Mouse (Mus musculus) thymus, adult 2 months (tissue): ENCODE results near the gene Pdia2. TPM values are rescaled to one million over a fixed set of nuclear protein-coding genes. Genes with fewer than 3 reads are reported as not detected.

Experiments
- DNase-seq: peaks from one replicate; pipeline ENCODE4 v3.0.0; 2021
- H3K27ac ChIP-seq: fragments of 200-500 bp; 2 replicates; pipeline ENCODE4 v1.5.1; 2012; ENCODE audit warnings: low read length, control low read depth; ENCODE audit not compliant: control insufficient read depth, insufficient read depth
- H3K27me3 ChIP-seq: fragments of 200-500 bp; 2 replicates; pipeline ENCODE4 v1.6.1; 2012; ENCODE audit warnings: mild to moderate bottlenecking, low read length, moderate library complexity, mixed read lengths; ENCODE audit not compliant: control insufficient read depth, insufficient read depth
- H3K36me3 ChIP-seq: fragments of 200-500 bp; 2 replicates; pipeline ENCODE4 v1.6.1; 2012; ENCODE audit warnings: mild to moderate bottlenecking, low read length, moderate library complexity; ENCODE audit not compliant: control insufficient read depth, insufficient read depth
- H3K4me1 ChIP-seq: fragments of 200-500 bp; replicated peaks from 2 replicates; pipeline ENCODE4 v1.6.1; 2012; ENCODE audit warnings: low read length; ENCODE audit not compliant: control insufficient read depth, insufficient read depth
- H3K4me3 ChIP-seq: fragments of 200-500 bp; 2 replicates; pipeline ENCODE4 v1.5.1; 2012; ENCODE audit warnings: mild to moderate bottlenecking, low read length, control low read depth, moderate library complexity; ENCODE audit not compliant: control insufficient read depth, insufficient read depth
- CTCF ChIP-seq: fragments of 200-500 bp; IDR thresholded peaks from 2 replicates; pipeline ENCODE4 v1.5.1; 2012; ENCODE audit warnings: mild to moderate bottlenecking, control low read depth, low read length, moderate library complexity, borderline replicate concordance; ENCODE audit not compliant: control insufficient read depth, poor library complexity, insufficient read depth; ENCODE audit errors: extremely low read depth
- POLR2A ChIP-seq: fragments of 200-500 bp; IDR thresholded peaks from 2 replicates; pipeline ENCODE4 v1.6.1; 2012; ENCODE audit warnings: mild to moderate bottlenecking, low read length, control low read depth, moderate library complexity; ENCODE audit not compliant: control insufficient read depth, poor library complexity, insufficient read depth; ENCODE audit errors: extremely low read depth
- WGBS: fragments of 180-500 bp; shearing (Covaris S2); methylation state at CpG from one replicate; pipeline ENCODE4 v1.1.7; 2018; 5-methylcytosine and 5-hydroxymethylcytosine counted together
- polyA plus RNA-seq: library from polyadenylated mRNA; depleted of rRNA; stranded (reverse); fragments of >200 nt; gene quantifications from 2 replicates; pipeline ENCODE4 v1.2.3, GENCODE M21; 2012

The Pdia2 gene
- polyA plus RNA-seq, 1 experiment: not detected

DNA sequence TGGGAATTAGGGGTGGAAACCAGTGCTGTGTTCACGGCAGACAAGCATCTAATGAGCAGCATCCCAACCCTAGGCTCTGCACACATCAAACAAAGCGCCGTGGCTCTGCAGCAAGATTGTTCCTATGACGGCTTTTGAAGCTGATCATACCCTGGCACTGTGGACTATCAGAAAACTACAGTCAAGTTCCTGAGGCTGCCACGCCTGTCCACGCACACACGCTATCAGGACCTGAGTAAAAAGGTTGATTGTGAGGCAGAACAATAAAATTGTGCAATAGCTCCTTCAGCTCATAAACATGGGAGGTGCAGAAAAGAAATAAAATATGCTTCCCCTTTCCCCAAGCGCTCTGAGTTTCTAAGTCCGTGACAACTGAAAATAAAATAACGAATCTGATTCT, 38.8 kb upstream of the Pdia2 start:
- TF ChIP-seq POLR2A (no peak), CTCF (no peak)
- Histone ChIP-seq H3K4me3 (no peak overlapping the region), H3K4me1 (no peaks in the 10 kb centered on the region), H3K36me3 (no peaks in the 10 kb centered on the region), H3K27ac (no peak overlapping the region), H3K27me3 (no peaks in the 10 kb centered on the region)
- WGBS: 50% methylated on average over 10 of the region's 10 CpGs
- DNase-seq: no peak

DNA sequence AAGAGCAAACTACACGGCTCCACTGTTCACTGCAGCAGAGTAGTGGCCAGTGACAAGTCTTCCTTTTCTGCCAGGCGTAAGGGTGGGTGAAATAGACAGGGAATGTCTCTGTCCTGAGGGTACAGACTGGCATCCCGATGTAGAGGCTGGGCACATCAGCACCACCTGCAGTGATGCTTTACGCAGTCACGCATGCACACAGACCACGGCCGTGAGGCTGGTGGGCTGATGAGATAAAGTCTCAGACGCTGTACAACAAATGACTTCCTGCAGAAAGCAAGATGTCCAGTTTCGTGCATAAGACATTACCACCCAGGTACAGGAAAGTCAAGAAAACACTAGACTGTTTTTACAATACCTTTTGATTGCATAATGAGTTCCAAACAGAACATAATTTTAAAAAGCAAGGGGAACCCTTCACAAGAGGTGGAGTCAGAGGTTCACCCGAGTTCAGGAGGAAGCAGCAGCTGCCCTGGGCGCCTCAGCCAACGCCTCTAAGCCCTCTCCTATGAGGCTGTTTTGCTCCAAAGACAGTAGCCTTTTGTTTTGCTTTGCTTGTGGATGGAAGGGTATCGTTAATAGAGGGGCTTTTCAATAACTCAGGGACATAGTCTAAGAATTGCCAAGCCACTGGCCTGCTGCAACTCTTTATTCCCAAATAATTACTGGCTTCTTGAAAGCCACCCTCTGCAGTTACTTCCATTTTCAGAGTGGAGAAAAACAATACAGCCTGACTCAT, 36.4 kb upstream of the Pdia2 start:
- DNase-seq: no peak
- H3K4me1 ChIP-seq: no peaks in the 10 kb centered on the region
- H3K27ac ChIP-seq: no peak overlapping the region
- TF ChIP-seq POLR2A (no peak), CTCF (no peak)
- H3K27me3 ChIP-seq: no peaks in the 10 kb centered on the region
- no peak overlapping the region for H3K4me3 ChIP-seq
- WGBS: 28% methylated on average over 13 of the region's 13 CpGs
- H3K36me3 ChIP-seq: no peaks in the 10 kb centered on the region

DNA sequence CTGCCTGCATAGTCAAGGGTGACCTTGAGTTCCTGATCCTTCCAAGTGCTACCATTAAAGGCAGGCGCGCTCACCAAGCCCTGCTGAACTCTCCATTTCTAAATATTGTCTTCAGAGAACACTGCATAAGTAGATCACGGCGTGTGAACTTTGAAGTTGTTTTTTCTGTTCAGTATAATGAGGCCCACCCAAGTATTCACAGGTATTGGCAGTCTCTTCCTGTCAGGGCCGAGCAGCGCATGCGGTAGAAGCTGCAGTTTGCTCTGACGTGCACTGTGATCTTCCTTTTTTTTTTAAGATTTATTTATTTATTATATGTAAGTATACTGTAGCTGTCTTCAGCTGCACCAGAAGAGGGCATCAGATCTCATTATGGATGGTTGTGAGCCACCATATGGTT, 35.5 kb upstream of the Pdia2 start:
- DNase-seq: no peak
- Histone ChIP-seq H3K27me3 (no peaks in the 10 kb centered on the region), H3K27ac (no peak overlapping the region), H3K4me3 (no peak overlapping the region), H3K36me3 (no peaks in the 10 kb centered on the region), H3K4me1 (no peaks in the 10 kb centered on the region)
- WGBS: 70% methylated on average over 8 of the region's 8 CpGs
- TF ChIP-seq POLR2A (no peak), CTCF (no peak)

DNA sequence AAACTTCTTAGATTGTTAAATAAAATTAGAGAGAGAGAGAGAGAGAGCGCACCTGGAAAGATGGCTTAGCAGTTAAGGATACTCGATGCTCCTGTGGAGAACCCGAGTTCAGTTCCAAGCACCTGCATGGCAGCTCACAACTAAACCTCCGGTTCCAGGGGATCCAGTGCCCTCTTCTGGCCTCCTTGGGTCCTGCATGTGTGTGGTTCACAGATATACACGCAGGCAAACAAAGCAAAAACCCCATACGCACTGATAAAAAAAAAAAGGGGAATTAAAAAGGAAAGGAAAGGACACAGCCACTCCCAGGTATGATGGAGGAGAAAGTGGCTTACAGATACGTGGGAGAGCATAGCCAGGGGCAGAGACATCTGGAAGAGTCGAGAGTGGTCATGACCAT, 34.0 kb upstream of the Pdia2 start:
- H3K27me3 ChIP-seq: no peaks in the 10 kb centered on the region
- DNase-seq: peak; percentile 38
- no peak overlapping the region for H3K27ac ChIP-seq
- H3K4me1 ChIP-seq: peaks cover 3% of the 10 kb centered on the region
- WGBS: 93% methylated on average over 8 of the region's 8 CpGs
- TF ChIP-seq CTCF: no peak
- TF ChIP-seq POLR2A: no peak
- H3K4me3 ChIP-seq: no peak overlapping the region
- no peaks in the 10 kb centered on the region for H3K36me3 ChIP-seq

DNA sequence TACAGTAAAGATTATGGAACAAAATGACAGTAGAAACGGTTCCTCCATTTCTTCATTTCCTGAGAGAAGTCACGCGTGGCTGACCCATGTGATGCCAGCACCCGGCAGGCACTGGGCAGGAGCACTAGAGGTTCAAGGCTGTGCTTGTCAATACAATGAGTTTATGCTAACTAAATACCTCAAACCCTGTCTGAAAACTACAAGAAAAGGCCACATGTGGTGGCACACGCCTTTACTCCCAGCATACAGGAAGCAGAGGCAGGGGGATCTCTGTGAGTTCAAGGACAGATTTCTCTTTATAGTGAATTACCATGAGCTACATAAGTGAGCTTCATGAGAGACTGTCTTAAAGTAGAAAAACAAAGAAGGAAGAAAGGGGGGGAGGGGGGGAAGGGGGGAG, 32.3 kb upstream of the Pdia2 start:
- Histone ChIP-seq H3K27ac (no peak overlapping the region), H3K27me3 (no peaks in the 10 kb centered on the region), H3K4me1 (peaks cover 6% of the 10 kb centered on the region), H3K36me3 (no peaks in the 10 kb centered on the region), H3K4me3 (no peak overlapping the region)
- TF ChIP-seq CTCF: no peak
- TF ChIP-seq POLR2A: no peak
- 80% methylated on average over 5 of the region's 5 CpGs for WGBS
- no peak for DNase-seq

DNA sequence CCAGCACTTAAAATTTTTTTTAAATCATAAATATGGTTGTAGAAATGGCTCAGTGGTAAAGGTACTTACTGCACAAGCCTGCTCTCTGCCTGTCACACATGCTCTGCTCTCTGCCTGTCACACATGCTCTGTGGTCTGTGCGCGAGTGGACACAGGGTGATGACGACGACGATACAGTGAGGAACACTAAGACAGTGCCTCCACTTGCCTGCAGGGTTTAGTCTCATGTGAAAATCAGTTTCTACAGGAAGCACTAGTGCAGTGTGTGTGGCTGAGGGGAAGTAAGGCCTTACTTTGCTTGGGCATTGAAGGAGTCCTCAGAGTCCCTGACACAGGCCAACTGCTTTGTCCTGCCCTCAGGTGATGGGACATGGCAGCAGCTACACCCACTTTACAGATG, 30.9 kb upstream of the Pdia2 start:
- Histone ChIP-seq H3K4me3 (no peak overlapping the region), H3K4me1 (peaks cover 6% of the 10 kb centered on the region), H3K27ac (no peak overlapping the region), H3K36me3 (no peaks in the 10 kb centered on the region), H3K27me3 (no peaks in the 10 kb centered on the region)
- WGBS: 73% methylated on average over 5 of the region's 5 CpGs
- DNase-seq: no peak
- no peak for TF ChIP-seq CTCF
- no peak for TF ChIP-seq POLR2A

DNA sequence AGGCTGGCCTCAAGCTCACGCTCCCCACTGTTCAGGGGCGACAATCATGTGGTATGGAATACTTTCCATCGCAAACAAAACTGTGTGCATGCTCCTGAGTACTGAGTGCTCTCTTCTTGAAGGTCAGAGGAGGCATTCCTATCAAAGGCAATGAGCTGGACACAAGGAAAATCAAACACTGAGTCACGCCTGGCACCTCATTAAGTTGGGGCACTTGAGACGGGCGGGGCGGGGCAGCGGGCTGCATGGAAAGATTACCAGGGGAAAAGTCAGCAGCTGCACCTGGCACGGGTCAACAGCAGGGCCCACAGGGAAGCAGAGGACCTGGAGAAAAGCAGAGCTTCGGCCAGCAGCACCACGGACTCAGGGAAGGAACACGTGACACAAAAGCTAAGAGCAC, 26.3 kb upstream of the Pdia2 start:
- DNase-seq: no peak
- H3K36me3 ChIP-seq: no peaks in the 10 kb centered on the region
- H3K4me3 ChIP-seq: no peak overlapping the region
- TF ChIP-seq CTCF: no peak
- TF ChIP-seq POLR2A: no peak
- 95% methylated on average over 12 of the region's 12 CpGs for WGBS
- no peak overlapping the region for H3K27ac ChIP-seq
- H3K27me3 ChIP-seq: no peaks in the 10 kb centered on the region
- peaks cover 6% of the 10 kb centered on the region for H3K4me1 ChIP-seq
